Mouse (Mus musculus) urinary bladder, adult 18-20 months (tissue): ENCODE results near the gene Gm44805.
A peak's percentile ranks its signal among the peaks of the same experiment; 100 is the strongest.

Source experiments
- DNase-seq, 2 experiments: peaks; one replicate each; pipeline ENCODE4 v3.0.0; 2022; ENCODE audit warnings: low spot score in 2 of 2, mixed read lengths in 2 of 2

Gene Gm44805

GRCm38 (mm10) chr7:19681202-19681694 is at the start of gene Gm44805, which contains the start of gene Apoc4:
Gene Gm44805, minus strand, starts transcription at chr7:19681423.
Gene Apoc4, minus strand, starts transcription at chr7:19681479.
- no peak for DNase-seq

- DNase-seq = no peak
Observed at GRCm38 (mm10) chr7:19726541-19726940, 45.3 kb upstream of the Gm44805 start.

GRCm38 (mm10) chr7:19724167-19724566 is 42.9 kb upstream of the Gm44805 start:
- peak; percentile 59 to 75 for DNase-seq

- no peak for DNase-seq
Observed at GRCm38 (mm10) chr7:19722754-19723195, 41.6 kb upstream of the Gm44805 start.

GRCm38 (mm10) chr7:19719200-19719599 is 38.0 kb upstream of the Gm44805 start:
- DNase-seq = no peak

GRCm38 (mm10) chr7:19718297-19718952 is 37.2 kb upstream of the Gm44805 start:
- DNase-seq = no peak

- DNase-seq = no peak
Observed at GRCm38 (mm10) chr7:19717346-19717745, 36.1 kb upstream of the Gm44805 start.

GRCm38 (mm10) chr7:19716822-19717221 is 35.6 kb upstream of the Gm44805 start:
- DNase-seq = no peak

- no peak for DNase-seq
Observed at GRCm38 (mm10) chr7:19716055-19716682, 34.9 kb upstream of the Gm44805 start.

GRCm38 (mm10) chr7:19715239-19716054 is 34.2 kb upstream of the Gm44805 start, which contains the start of gene Tomm40:
Gene Tomm40, minus strand, starts transcription at chr7:19715438.
- peak; percentile 93 to 98 for DNase-seq

GRCm38 (mm10) chr7:19714836-19715235 is 33.6 kb upstream of the Gm44805 start:
- DNase-seq = no peak

- no peak for DNase-seq
Observed at GRCm38 (mm10) chr7:19713598-19713997, 32.4 kb upstream of the Gm44805 start.

GRCm38 (mm10) chr7:19713196-19713595 is 32.0 kb upstream of the Gm44805 start:
- DNase-seq = no peak

- no peak for DNase-seq
Observed at GRCm38 (mm10) chr7:19712414-19712813, 31.2 kb upstream of the Gm44805 start.

GRCm38 (mm10) chr7:19710650-19711049 is 29.4 kb upstream of the Gm44805 start:
- DNase-seq = no peak

- no peak for DNase-seq
Observed at GRCm38 (mm10) chr7:19705271-19705670, 24.0 kb upstream of the Gm44805 start.

GRCm38 (mm10) chr7:19704475-19704874 is 23.3 kb upstream of the Gm44805 start:
- DNase-seq = no peak

- DNase-seq = no peak
Observed at GRCm38 (mm10) chr7:19702859-19703555, 21.8 kb upstream of the Gm44805 start.

- peak in 1 of 2 experiments; percentile 64 for DNase-seq
Observed at GRCm38 (mm10) chr7:19701069-19701761, 20.0 kb upstream of the Gm44805 start.

GRCm38 (mm10) chr7:19700299-19701068 is 19.3 kb upstream of the Gm44805 start:
- no peak for DNase-seq
